Mouse (Mus musculus) olfactory bulb, adult 2 months (tissue): ENCODE measurements around the gene Ctnnb1.

Source experiments
- CTCF ChIP-seq: fragments of 200-500 bp; IDR thresholded peaks from 2 replicates; pipeline ENCODE4 v1.5.1; 2012; ENCODE audit warnings: low read depth, mild to moderate bottlenecking, low read length, moderate library complexity; ENCODE audit not compliant: insufficient read depth
- POLR2A ChIP-seq: fragments of 200-500 bp; IDR thresholded peaks from 2 replicates; pipeline ENCODE4 v1.6.1; 2012; ENCODE audit warnings: mild to moderate bottlenecking, low read depth, low read length, moderate library complexity; ENCODE audit not compliant: insufficient read depth

DNA sequence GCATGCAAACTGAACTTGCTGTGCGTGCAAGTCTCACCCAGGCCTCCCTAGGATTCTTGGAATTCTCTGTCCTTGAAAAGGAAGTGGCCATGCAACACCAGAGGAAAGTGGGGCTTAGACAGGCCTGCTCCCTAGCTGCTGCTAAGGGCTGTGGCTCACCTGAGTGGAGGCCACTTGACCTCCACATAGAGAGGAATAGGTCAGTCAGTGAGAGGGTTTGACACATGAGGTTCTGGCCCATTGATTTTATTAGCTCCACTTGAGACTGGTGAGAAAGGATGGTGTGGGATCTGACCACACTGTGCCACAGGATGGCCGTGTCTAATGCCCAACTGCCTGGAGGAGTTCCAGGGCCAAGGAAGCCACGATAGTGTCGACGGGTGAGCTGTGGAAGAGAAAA is 35.2 kb downstream of the Ctnnb1 start:
- no peak for TF ChIP-seq CTCF
- no peak for TF ChIP-seq POLR2A
